Mouse (Mus musculus): ENCODE data around the gene Ifi207.
"Not testable (repeated sequence)": the region's sequence is repeated elsewhere in the genome, so short reads cannot be mapped to it uniquely, and the experiment has no call there.

- not testable (repeated sequence) for TF ChIP-seq CTCF (IDR thresholded peaks at IDR 0.05; ENCODE audit: low read depth, low read length); GATA1 (IDR thresholded peaks at IDR 0.05; ENCODE audit: borderline replicate concordance, low read length)
Measured at GRCm38 (mm10) chr1:173673458-173674097, 68.0 kb downstream of the Ifi207 start, which contains the start of gene Ifi208.
